Mouse (Mus musculus): ENCODE measurements around the gene Armc2. TPM values are rescaled to one million over a fixed set of nuclear protein-coding genes. Genes with fewer than 3 reads are reported as not detected.

The Armc2 gene
- 1.1 and 1.4 TPM in 2 replicates for polyA plus RNA-seq (2015; fragmentation: Nextera tagmentation; extraction: Ambion mirVana)

DNA sequence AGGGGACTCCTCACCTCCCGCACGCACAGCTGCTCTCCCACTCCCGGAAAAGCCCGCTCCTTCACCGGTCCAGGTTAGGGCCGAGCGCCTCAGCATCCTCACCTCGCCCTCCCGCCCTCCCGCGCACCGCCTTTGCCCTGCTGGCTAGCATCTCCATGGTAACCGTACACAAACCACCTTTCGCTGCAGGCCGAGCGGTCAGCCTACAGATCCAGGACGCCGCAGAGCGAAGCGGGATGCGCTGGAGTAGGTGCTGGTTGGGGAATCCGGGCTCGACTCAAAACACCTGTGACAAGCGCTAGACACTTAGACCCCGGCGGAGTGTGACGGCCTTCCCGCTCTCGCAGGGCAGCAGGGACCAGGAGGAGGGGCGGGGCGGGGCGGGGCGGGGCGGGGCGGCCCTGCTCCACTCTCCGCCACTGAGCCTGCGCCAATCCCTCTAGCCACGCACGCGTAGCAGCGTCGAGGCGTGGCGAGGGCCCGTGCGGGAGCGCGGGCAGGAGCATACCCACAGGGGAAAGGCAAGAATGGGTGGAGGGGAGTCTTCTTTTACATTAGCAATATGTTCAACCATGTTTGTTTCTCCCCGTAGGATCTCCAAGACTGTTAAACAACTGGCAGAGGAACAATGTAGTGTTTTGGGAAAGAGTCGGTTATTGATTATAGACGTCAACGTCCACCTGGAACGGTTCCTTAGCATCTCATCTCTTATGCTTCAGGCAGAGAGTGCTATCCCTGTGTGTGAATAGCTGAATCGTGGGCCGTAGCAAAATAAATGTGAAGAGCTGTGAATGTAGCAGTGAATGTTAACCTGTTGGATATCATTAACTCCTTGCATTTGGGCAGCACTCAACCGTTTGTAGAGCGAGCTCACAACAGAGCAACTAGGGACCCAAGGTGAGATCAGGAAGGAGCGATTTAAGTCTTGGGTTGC is at the start of gene Armc2:
Armc2 (minus strand) TSS at position 427 of the 934 bp plus-strand sequence.
- WGBS = 2% methylated on average over 50 of the region's 58 CpGs
- no peak for TF ChIP-seq CTCF (IDR thresholded peaks at IDR 0.05)
- TF ChIP-seq EP300 (IDR thresholded peaks at IDR 0.05) = no peak

DNA sequence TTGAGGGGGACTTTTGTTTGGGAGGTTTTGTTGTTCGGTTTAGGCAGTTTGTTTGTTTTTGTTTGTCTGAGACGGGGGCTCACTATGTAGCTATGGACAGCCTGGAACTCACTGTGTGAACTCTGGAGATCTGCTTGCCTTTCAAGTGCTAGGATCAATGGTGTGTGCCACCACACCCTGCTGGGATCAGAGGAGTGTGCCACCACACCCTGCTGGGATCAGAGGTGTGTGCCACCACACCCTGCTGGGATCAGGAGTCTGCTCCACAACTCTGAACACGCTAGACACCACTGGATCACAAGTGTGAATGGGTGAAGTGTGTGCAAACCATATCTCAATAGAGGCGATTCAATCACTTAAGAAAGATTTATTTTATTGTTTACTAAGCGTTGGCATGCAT is 46.2 kb upstream of the Armc2 start:
- DNase-seq (ENCODE audit: low spot score) = no peak
- Histone ChIP-seq H3K27me3 (replicated peaks; ENCODE audit: insufficient read depth, low read length) (no peaks in the 10 kb centered on the region), H3K27ac (ENCODE audit: low read length) (no peak overlapping the region), H3K9me3 (ENCODE audit: low read length) (no peaks in the 10 kb centered on the region), H3K4me2 (replicated peaks; ENCODE audit: low read depth, low read length) (no peak overlapping the region), H3K9ac (replicated peaks; ENCODE audit: low read depth) (no peak overlapping the region), H3K4me1 (ENCODE audit: insufficient read depth, low read depth, low read length) (no peaks in the 10 kb centered on the region), H3K36me3 (ENCODE audit: insufficient read depth, low read length) (no peaks in the 10 kb centered on the region), H3K4me3 (ENCODE audit: low read depth, low read length) (no peak overlapping the region)
- no peak for ATAC-seq
- WGBS = 39% methylated on average over 5 of the region's 5 CpGs
- TF ChIP-seq CTCF (IDR thresholded peaks at IDR 0.05) = no peak
- no peak for TF ChIP-seq EP300 (IDR thresholded peaks at IDR 0.05)

More for the DNA sequence above, at the start of gene Armc2:
- no peak within 1 kb of the TSS for H3K27ac ChIP-seq (ENCODE audit: low read length)
- H3K4me3 ChIP-seq (ENCODE audit: low read depth, low read length) = peak within 1 kb of the TSS; percentile 44
- peak; percentile 84 for DNase-seq (ENCODE audit: low spot score)
- H3K4me1 ChIP-seq (ENCODE audit: insufficient read depth, low read depth, low read length) = peaks cover 6% of the 10 kb centered on the region; the same call in 1 of the 2 replicates
- H3K27me3 ChIP-seq (replicated peaks; ENCODE audit: insufficient read depth, low read length) = no peaks in the 10 kb centered on the region; the same call in 1 of the 2 replicates
- no peak within 1 kb of the TSS for H3K9ac ChIP-seq (replicated peaks; ENCODE audit: low read depth)
- no peaks in the 10 kb centered on the region for H3K36me3 ChIP-seq (ENCODE audit: insufficient read depth, low read length)
- peak within 1 kb of the TSS; percentile 68 for H3K4me2 ChIP-seq (replicated peaks; ENCODE audit: low read depth, low read length)
- no peaks in the 10 kb centered on the region for H3K9me3 ChIP-seq (ENCODE audit: low read length)
- ATAC-seq = peak; percentile 100

DNA sequence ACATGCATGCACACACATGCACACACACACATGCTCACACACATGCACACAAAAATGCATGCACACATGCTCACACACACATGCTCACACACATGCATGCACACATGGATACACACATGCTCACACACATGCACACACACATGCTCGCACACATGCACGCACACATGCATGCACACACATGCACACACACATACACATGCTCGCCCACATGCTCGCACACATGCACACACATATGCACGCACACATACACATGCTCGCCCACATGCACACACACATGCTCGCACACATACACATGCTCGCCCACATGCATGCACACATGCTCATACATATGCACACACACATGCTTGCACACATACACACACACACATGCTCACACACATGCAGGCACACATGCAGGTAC is 41.3 kb upstream of the Armc2 start:
- H3K27ac ChIP-seq (ENCODE audit: low read length) = no peak overlapping the region
- H3K36me3 ChIP-seq (ENCODE audit: insufficient read depth, low read length) = no peaks in the 10 kb centered on the region
- ATAC-seq (no peak), DNase-seq (ENCODE audit: low spot score) (no peak)
- WGBS = 99% methylated on average over 8 of the region's 8 CpGs
- H3K4me3 ChIP-seq (ENCODE audit: low read depth, low read length) = no peak overlapping the region
- H3K27me3 ChIP-seq (replicated peaks; ENCODE audit: insufficient read depth, low read length) = no peaks in the 10 kb centered on the region
- no peak overlapping the region for H3K4me2 ChIP-seq (replicated peaks; ENCODE audit: low read depth, low read length)
- no peaks in the 10 kb centered on the region for H3K9me3 ChIP-seq (ENCODE audit: low read length)
- H3K4me1 ChIP-seq (ENCODE audit: insufficient read depth, low read depth, low read length) = no peaks in the 10 kb centered on the region
- TF ChIP-seq EP300 (IDR thresholded peaks at IDR 0.05) = no peak
- TF ChIP-seq CTCF (IDR thresholded peaks at IDR 0.05) = no peak
- H3K9ac ChIP-seq (replicated peaks; ENCODE audit: low read depth) = no peak overlapping the region

DNA sequence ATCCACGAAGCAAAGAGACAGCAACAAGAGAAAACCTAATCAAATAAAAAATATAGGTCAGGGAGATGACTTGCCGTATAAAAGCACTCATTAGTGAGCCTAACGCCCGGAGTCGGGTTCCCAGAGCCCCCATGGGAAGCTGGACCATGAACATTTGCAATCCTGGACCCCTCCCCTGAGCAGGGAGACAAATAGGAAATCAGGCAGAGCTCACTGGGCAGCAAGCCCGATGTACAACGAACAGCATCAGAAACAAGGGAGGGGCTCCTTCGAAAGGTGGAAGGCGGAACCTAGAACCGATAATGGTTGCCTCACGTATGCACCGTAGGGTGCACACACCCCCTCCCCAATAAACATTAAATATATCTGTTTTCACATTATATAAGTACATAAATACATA is 39.5 kb upstream of the Armc2 start:
- Histone ChIP-seq H3K27me3 (replicated peaks; ENCODE audit: insufficient read depth, low read length) (no peaks in the 10 kb centered on the region), H3K4me1 (ENCODE audit: insufficient read depth, low read depth, low read length) (no peaks in the 10 kb centered on the region), H3K36me3 (ENCODE audit: insufficient read depth, low read length) (no peaks in the 10 kb centered on the region), H3K4me2 (replicated peaks; ENCODE audit: low read depth, low read length) (0 out of 2 replicates have a peak overlapping the region, but pooled peaks have one; percentile 12), H3K9me3 (ENCODE audit: low read length) (no peaks in the 10 kb centered on the region), H3K27ac (ENCODE audit: low read length) (no peak overlapping the region), H3K9ac (replicated peaks; ENCODE audit: low read depth) (no peak overlapping the region), H3K4me3 (ENCODE audit: low read depth, low read length) (no peak overlapping the region)
- no peak for DNase-seq (ENCODE audit: low spot score)
- no peak for TF ChIP-seq EP300 (IDR thresholded peaks at IDR 0.05)
- TF ChIP-seq CTCF (IDR thresholded peaks at IDR 0.05) = no peak
- WGBS = 58% methylated on average over 12 of the region's 12 CpGs
- no peak for ATAC-seq

DNA sequence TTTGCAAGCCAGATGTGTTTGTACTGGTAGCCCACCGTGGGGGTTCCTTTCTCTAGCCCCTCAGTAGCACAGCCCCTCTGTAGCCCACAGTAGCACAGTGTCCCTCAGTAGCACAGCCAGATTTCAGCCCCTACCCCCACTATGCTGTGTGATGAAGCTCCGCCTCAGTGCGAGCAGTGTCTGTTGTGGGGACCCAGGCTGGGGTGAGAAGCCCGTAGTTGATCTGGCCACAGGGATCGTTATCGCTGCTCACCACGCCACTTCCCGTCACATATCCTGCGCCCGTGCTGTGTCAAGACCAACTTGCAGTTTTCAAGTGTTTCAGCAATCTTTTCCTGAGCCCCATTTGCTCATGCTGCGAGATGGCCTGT is 39.0 kb upstream of the Armc2 start:
- ATAC-seq (peak; percentile 32; the same call in 1 of the 2 replicates), DNase-seq (ENCODE audit: low spot score) (no peak)
- Histone ChIP-seq H3K36me3 (ENCODE audit: insufficient read depth, low read length) (no peaks in the 10 kb centered on the region), H3K4me1 (ENCODE audit: insufficient read depth, low read depth, low read length) (no peaks in the 10 kb centered on the region), H3K9me3 (ENCODE audit: low read length) (no peaks in the 10 kb centered on the region), H3K4me3 (ENCODE audit: low read depth, low read length) (no peak overlapping the region), H3K4me2 (replicated peaks; ENCODE audit: low read depth, low read length) (0 out of 2 replicates have a peak overlapping the region, but pooled peaks have one; percentile 12), H3K9ac (replicated peaks; ENCODE audit: low read depth) (no peak overlapping the region), H3K27ac (ENCODE audit: low read length) (no peak overlapping the region), H3K27me3 (replicated peaks; ENCODE audit: insufficient read depth, low read length) (no peaks in the 10 kb centered on the region)
- 19% methylated on average over 11 of the region's 11 CpGs for WGBS
- TF ChIP-seq CTCF (IDR thresholded peaks at IDR 0.05) = no peak
- TF ChIP-seq EP300 (IDR thresholded peaks at IDR 0.05) = no peak

DNA sequence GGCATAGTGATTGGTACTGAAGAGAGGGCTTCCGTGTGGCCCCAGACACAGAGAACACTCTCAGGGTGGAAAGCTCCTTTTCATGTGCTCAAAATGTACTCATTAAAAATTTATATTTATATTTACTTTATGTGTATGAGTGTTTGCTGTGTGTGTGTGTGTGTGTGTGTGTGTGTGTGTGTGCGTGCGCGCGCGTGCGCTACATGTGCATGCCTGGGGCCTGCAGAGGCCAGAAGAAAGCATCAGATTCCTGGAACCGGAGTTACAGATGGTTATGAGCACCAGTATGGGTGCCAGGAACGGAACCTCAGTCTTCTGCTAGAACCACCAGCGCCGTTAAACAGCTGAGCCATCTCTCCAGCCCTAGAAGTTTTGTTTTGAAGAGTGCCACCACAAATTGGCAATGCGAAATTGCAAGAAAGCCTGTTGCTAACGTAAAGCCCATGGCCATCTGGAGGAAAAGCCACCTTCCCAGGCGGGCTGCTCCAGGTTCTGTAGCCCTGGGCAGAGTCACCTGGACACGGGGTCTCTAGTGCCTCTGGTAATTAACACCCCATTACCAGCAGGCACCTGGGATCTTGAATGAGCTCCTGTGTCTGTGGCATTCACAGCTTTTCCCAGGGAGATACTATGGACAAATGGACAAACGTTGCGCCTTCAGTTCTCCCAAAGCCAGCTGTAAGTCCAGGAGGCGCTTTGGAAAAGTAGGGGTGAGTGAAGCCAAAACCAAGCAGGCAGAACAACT is 38.4 kb upstream of the Armc2 start:
- no peak overlapping the region for H3K9ac ChIP-seq (replicated peaks; ENCODE audit: low read depth)
- no peak for TF ChIP-seq CTCF (IDR thresholded peaks at IDR 0.05)
- no peak for TF ChIP-seq EP300 (IDR thresholded peaks at IDR 0.05)
- no peak overlapping the region for H3K4me2 ChIP-seq (replicated peaks; ENCODE audit: low read depth, low read length)
- no peaks in the 10 kb centered on the region for H3K9me3 ChIP-seq (ENCODE audit: low read length)
- no peaks in the 10 kb centered on the region for H3K36me3 ChIP-seq (ENCODE audit: insufficient read depth, low read length)
- DNase-seq (ENCODE audit: low spot score) = no peak
- H3K4me3 ChIP-seq (ENCODE audit: low read depth, low read length) = no peak overlapping the region
- 84% methylated on average over 18 of the region's 18 CpGs for WGBS
- H3K27me3 ChIP-seq (replicated peaks; ENCODE audit: insufficient read depth, low read length) = no peaks in the 10 kb centered on the region
- no peak for ATAC-seq
- no peak overlapping the region for H3K27ac ChIP-seq (ENCODE audit: low read length)
- no peaks in the 10 kb centered on the region for H3K4me1 ChIP-seq (ENCODE audit: insufficient read depth, low read depth, low read length)

All from lung, postnatal 0 days (tissue).